Mouse (Mus musculus) lung, adult 2 months (tissue): ENCODE data around the gene Dpp6.

ENCODE experiments used
- CTCF ChIP-seq: fragments of 200-500 bp; IDR thresholded peaks from 2 replicates; pipeline ENCODE4 v1.5.1; 2011; ENCODE audit warnings: mild to moderate bottlenecking, low read length, control low read depth; ENCODE audit not compliant: insufficient read depth
- POLR2A ChIP-seq: fragments of 200-500 bp; IDR thresholded peaks from 2 replicates; pipeline ENCODE4 v1.6.1; 2011; ENCODE audit warnings: low read depth, mild to moderate bottlenecking, control low read depth, low read length, borderline replicate concordance; ENCODE audit errors: extremely low read depth

- no peak for TF ChIP-seq CTCF
- TF ChIP-seq POLR2A, result no peak
Measured at GRCm38 (mm10) chr5:27415518-27415917, 598.5 kb downstream of the Dpp6 start.
